Mouse (Mus musculus) kidney, embryonic 16.5 days (tissue): ENCODE measurements around the gene Rhobtb3. TPM values are rescaled to one million over a fixed set of nuclear protein-coding genes. Genes with fewer than 3 reads are reported as not detected.

ENCODE experiments used
- ATAC-seq: fragments of 200-750 bp; cut with Nextera tagmentation; 2 replicates; pipeline ENCODE4 v1.8.0; 2017; ENCODE audit warnings: moderate TSS enrichment; ENCODE audit not compliant: low FRiP score, low TSS enrichment
- H3K27ac ChIP-seq: fragments of 300-500 bp; sonication (generic); 2 replicates; pipeline ENCODE4 v1.5.1; 2014; ENCODE audit warnings: low read length
- H3K27me3 ChIP-seq: fragments of 300-500 bp; sonication (generic); 2 replicates; pipeline ENCODE4 v1.6.1; 2014; ENCODE audit warnings: low read length, control low read depth, mixed read lengths; ENCODE audit not compliant: insufficient read depth
- H3K36me3 ChIP-seq: fragments of 300-500 bp; sonication (generic); 2 replicates; pipeline ENCODE4 v1.6.1; 2014; ENCODE audit warnings: low read length, control low read depth, mixed read lengths; ENCODE audit not compliant: insufficient read depth
- H3K4me1 ChIP-seq: fragments of 300-500 bp; sonication (generic); 2 replicates; pipeline ENCODE4 v1.6.1; 2014; ENCODE audit warnings: low read length, control low read depth, mixed read lengths; ENCODE audit not compliant: insufficient read depth
- H3K4me2 ChIP-seq: fragments of 300-500 bp; sonication (generic); replicated peaks from 2 replicates; pipeline ENCODE4 v1.6.1; 2014; ENCODE audit warnings: low read depth, low read length
- H3K4me3 ChIP-seq: fragments of 300-500 bp; sonication (generic); 2 replicates; pipeline ENCODE4 v1.5.1; 2014; ENCODE audit warnings: mild to moderate bottlenecking, low read length
- H3K9ac ChIP-seq: fragments of 300-500 bp; sonication (generic); replicated peaks from 2 replicates; pipeline ENCODE4 v1.6.1; 2014; ENCODE audit warnings: low read length
- H3K9me3 ChIP-seq: fragments of 300-500 bp; sonication (generic); 2 replicates; pipeline ENCODE4 v1.6.1; 2016; ENCODE audit warnings: low read length, control low read depth
- WGBS: fragments of 180-500 bp; shearing (Covaris S2); extraction: QIAGEN DNeasy Blood & Tissue Kit; methylation state at CpG from one replicate; pipeline ENCODE4 v1.1.7; 2014; 5-methylcytosine and 5-hydroxymethylcytosine counted together
- polyA plus RNA-seq: library from polyadenylated mRNA; unstranded; fragments of >200 nt; fragmentation: Nextera tagmentation; extraction: Ambion mirVana; gene quantifications from 2 replicates; pipeline ENCODE4 v1.2.1, GENCODE M21; 2015

Rhobtb3 gene
- polyA plus RNA-seq, result 31.2 and 32.0 TPM in 2 replicates

DNA sequence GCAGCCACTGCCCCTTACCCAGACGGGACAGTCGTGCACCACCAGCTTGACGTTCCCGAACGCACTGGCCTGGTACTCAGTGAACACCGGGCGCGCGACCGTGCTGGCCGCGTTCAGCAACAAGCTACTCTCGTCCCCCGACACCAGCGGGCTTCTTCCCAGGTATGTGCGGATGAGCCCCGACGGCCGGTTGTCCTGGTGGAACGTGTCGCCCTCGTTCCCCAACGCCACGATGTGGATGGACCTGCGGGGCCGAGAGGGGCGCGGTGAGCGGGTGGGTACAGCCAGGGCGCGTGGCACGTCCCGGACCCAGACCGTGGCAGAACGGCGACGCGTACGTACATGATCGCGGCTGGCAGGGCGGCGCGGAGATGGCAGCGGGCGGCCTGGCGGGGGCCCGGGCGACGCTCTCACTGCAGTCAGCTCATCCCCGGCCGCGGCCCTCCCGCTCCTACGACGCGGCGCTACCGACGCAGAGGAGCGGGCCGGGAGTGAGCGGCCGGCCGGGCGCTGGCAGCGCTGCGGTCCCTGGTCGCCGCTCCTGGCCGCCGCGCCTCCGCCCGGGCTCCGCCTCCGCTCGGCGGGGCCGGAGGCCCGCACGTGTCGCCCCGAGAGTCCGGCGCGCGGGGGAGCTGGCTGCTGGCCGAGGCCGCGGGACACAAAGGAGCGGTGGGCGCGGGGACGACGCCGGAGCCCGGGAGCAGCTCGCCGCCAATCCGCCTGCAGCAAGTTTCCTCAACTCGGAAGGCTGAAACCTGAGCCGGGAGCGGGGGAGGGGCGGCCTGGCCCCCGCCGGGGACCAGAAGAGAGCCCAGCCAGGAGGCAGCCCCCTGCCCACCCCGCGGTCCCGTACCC is at the start of gene Rhobtb3:
TSS of gene Rhobtb3 (minus strand) at position 737 of the 855 bp plus-strand sequence.
- under 1% methylated on average over 98 of the region's 110 CpGs for WGBS
- peak; percentile 95 for ATAC-seq
- peak within 1 kb of the TSS; percentile 88 for H3K4me3 ChIP-seq

DNA sequence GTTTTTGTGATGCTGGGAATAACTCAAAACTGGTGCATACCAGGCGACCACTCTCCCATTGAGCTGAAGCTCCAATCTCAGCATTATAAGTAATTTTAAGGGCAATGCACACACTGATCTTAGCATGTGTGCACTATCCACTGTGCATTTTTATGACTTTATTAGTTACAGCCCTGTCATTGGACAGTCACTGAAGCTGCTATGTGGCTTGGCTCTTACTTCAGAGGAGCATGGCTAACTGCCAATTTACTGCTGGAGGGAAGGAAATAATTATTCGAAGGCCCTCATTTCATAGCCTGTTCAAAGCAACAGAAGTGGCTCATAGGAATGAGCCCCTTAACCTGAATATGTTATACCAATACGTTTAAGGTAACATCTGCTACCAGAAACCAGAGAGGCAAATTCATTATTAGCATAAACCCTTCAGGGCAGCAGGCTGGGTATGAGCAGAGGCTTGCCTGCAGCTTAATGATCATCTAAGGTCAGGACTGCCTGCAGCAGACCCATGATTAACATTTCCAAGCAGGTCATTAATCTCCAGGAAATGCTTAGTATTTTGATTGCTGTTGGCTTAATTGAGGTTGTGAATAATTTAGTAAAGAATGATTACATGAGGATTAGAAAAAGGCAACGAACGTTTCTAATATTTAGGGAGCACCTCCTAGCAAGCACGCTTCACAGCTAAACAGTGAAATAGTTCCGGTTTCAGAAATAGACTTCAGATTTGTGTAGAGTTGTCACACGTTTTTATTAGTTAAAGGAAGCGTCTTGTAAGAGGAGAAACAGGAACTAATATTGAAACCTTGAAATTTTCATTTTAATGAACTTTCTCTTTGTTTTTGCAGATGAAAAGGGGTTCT is 48.7 kb upstream of the Rhobtb3 start:
- 31% methylated on average over 9 of the region's 9 CpGs for WGBS
- Histone ChIP-seq H3K9ac (no peak overlapping the region), H3K27ac (peak overlapping the region; percentile 34), H3K4me3 (no peak overlapping the region), H3K27me3 (no peaks in the 10 kb centered on the region), H3K36me3 (peaks cover 3% of the 10 kb centered on the region; the same call in 1 of the 2 replicates), H3K9me3 (peaks cover 8% of the 10 kb centered on the region), H3K4me1 (no peaks in the 10 kb centered on the region), H3K4me2 (no peak overlapping the region; the same call in 1 of the 2 replicates)
- ATAC-seq, result peak; percentile 96

More for the DNA sequence above, at the start of gene Rhobtb3:
- H3K9me3 ChIP-seq, result no peaks in the 10 kb centered on the region
- H3K9ac ChIP-seq, result peak within 1 kb of the TSS; percentile 96
- peak within 1 kb of the TSS; percentile 99 for H3K27ac ChIP-seq
- H3K4me1 ChIP-seq, result peaks cover 14% of the 10 kb centered on the region
- H3K27me3 ChIP-seq, result no peaks in the 10 kb centered on the region
- H3K36me3 ChIP-seq, result peaks cover 6% of the 10 kb centered on the region
- H3K4me2 ChIP-seq, result peak within 1 kb of the TSS; percentile 67

DNA sequence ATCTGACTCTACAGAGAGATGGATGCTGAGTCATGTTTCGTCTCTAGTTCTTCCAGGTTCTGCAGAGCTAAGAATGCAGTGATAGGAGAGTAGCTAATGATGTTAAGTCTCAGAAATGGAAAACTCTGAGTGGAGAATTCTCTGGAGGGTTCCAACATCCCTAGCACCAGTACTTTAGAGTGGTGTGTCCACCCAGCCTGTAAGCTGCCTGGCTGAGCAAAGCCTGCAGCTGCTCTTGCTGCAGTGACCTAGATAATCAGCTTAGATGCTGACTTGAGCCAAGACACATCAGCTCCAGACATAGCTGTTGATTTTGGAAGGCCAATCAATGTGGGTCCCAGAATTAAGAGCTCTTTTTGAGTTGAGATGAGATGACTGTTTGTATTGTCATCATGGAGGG is 44.4 kb upstream of the Rhobtb3 start:
- Histone ChIP-seq H3K27me3 (no peaks in the 10 kb centered on the region), H3K36me3 (no peaks in the 10 kb centered on the region), H3K4me2 (no peak overlapping the region), H3K9me3 (no peaks in the 10 kb centered on the region), H3K9ac (no peak overlapping the region), H3K4me3 (no peak overlapping the region), H3K4me1 (no peaks in the 10 kb centered on the region), H3K27ac (no peak overlapping the region)
- no peak for ATAC-seq
- 87% methylated on average over 1 of the region's 1 CpGs for WGBS

DNA sequence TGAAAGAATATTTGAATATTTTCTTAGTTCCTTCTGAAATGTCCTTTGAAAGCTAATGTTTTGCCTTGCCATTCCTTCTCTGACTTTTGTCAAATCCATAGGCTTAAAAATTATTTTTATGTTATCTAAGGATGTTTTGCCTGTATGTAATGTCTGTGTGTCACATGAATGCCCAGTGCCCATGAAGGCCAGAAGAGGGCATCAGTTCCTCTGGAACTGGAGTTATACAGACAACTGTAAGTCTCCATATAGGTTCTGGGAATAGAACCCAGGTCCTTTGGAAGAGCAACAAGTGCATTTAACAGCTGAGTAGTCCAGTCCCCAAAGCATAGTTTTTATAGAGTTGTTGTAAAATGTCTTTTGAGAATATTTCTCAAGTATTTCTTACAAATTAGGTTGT is 38.2 kb upstream of the Rhobtb3 start:
- Histone ChIP-seq H3K27me3 (no peaks in the 10 kb centered on the region), H3K27ac (no peak overlapping the region), H3K4me3 (no peak overlapping the region), H3K9ac (no peak overlapping the region), H3K4me2 (no peak overlapping the region), H3K4me1 (no peaks in the 10 kb centered on the region), H3K36me3 (no peaks in the 10 kb centered on the region), H3K9me3 (no peaks in the 10 kb centered on the region)
- ATAC-seq, result no peak

DNA sequence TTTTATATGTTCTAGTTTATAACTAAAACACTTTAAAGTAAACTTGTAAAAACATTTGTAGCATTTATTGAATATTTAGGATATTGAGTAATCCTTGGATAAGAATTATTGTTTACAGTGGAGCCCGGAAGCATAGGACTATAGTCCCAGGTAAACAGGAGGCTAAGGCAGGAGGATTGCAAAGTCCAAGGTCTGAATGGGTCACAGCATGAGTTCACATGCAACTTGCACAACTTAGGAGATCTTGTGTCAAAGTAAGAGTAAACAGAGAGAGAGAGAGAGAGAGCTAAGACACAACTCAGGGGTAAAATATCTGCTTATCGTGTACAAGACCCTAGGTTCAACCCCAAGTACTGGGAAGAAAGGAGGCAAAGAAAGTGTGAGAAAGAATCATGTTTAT is 32.9 kb upstream of the Rhobtb3 start:
- no peak for ATAC-seq
- Histone ChIP-seq H3K4me2 (no peak overlapping the region), H3K4me3 (no peak overlapping the region), H3K9ac (no peak overlapping the region), H3K4me1 (no peaks in the 10 kb centered on the region), H3K9me3 (no peaks in the 10 kb centered on the region), H3K36me3 (no peaks in the 10 kb centered on the region), H3K27ac (no peak overlapping the region), H3K27me3 (no peaks in the 10 kb centered on the region)
- WGBS, result 87% methylated on average over 2 of the region's 2 CpGs

DNA sequence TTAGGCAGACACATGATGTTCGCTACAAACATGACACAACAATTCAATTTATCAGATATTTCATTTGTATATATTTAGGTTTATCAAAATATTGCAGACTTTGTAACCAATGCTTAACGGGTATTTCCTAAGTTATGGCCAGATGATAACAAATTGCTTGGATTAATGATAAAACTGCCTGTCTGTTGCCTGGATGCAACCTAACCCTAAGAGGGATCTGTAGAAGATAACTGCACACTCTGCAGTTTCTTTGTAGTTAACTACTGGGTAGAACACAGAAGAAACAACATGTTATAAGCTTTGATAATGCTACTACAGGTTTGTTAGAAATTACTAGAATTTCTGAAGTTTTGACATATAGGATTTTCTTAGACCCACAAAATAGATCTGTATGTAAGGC is 32.5 kb upstream of the Rhobtb3 start:
- Histone ChIP-seq H3K9me3 (no peaks in the 10 kb centered on the region), H3K4me3 (no peak overlapping the region), H3K4me1 (no peaks in the 10 kb centered on the region), H3K4me2 (no peak overlapping the region), H3K36me3 (no peaks in the 10 kb centered on the region), H3K27ac (no peak overlapping the region), H3K9ac (no peak overlapping the region), H3K27me3 (no peaks in the 10 kb centered on the region)
- ATAC-seq, result no peak
- WGBS, result 87% methylated on average over 2 of the region's 2 CpGs

DNA sequence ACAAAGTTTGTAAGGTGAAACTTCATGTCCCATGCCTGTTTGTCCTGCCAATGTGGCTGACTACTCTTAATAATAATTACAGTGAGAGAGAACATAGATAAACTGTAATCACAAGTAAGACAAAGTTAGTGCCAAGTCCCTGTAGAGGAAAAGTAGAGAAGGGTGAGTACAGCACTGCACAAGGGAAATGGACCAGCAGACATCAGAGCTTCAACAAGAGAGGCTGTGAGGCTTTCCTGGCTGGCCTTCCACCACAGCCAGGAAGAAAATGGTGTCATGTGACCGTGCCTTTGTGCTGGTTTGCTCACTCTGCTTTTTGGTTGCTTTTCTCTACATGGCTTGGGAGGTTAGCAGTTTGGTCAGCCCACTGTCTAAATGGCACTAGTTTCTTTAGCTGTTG is 31.9 kb upstream of the Rhobtb3 start:
- H3K27ac ChIP-seq, result no peak overlapping the region
- H3K4me2 ChIP-seq, result no peak overlapping the region
- no peaks in the 10 kb centered on the region for H3K9me3 ChIP-seq
- H3K27me3 ChIP-seq, result no peaks in the 10 kb centered on the region
- no peak for ATAC-seq
- no peaks in the 10 kb centered on the region for H3K4me1 ChIP-seq
- no peak overlapping the region for H3K4me3 ChIP-seq
- H3K9ac ChIP-seq, result no peak overlapping the region
- no peaks in the 10 kb centered on the region for H3K36me3 ChIP-seq
- WGBS, result 76% methylated on average over 1 of the region's 1 CpGs

DNA sequence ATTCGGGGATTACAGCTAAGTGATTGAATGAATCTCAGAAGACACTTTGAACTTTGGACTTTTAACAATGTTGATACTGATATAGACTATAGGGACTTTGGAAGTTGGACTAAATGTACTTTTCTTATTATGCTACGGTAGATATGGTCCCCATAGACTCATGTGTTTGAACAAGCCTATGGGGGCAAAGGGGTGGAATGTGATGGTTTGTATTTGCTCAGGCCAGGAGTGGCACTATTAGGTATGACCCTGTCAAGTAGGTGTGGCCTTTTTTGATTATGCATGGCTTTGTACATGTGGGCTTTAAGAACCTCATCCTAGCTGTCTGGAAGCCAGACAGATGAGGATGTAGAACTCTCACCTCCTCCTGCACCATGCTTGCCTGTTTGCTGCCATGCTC is 30.8 kb upstream of the Rhobtb3 start:
- Histone ChIP-seq H3K27ac (no peak overlapping the region), H3K9ac (no peak overlapping the region), H3K36me3 (no peaks in the 10 kb centered on the region), H3K27me3 (no peaks in the 10 kb centered on the region), H3K9me3 (no peaks in the 10 kb centered on the region), H3K4me3 (no peak overlapping the region), H3K4me1 (no peaks in the 10 kb centered on the region), H3K4me2 (no peak overlapping the region)
- WGBS, result 66% methylated on average over 2 of the region's 2 CpGs
- no peak for ATAC-seq

DNA sequence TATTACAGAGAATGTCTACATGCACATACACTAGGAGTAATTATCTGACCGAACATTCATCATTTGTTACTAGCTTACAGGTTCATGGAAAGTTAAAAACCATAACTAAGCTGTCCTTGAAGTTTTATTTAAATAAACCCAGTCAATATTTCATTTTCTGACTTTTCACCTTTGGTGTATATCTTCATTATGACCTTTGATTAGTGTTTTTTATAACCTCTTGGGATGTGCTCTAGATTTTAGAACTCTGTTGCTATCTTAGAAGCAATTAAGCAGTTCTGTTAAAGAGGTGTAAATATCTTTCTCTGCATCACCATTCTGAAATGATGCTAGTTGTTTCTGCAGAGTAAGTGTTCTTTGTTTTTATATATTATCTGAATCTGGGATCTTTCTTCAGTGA is 23.1 kb upstream of the Rhobtb3 start, which contains the start of gene Spata9:
TSS of gene Spata9 (plus strand) at position 301 of the 400 bp plus-strand sequence.
- no peak for ATAC-seq
- H3K4me3 ChIP-seq, result no peak within 1 kb of the TSS
- no peaks in the 10 kb centered on the region for H3K36me3 ChIP-seq
- H3K9me3 ChIP-seq, result 0 out of 2 replicates have a peak, but pooled peaks cover 3% of the 10 kb centered on the region
- H3K4me2 ChIP-seq, result no peak within 1 kb of the TSS
- H3K4me1 ChIP-seq, result no peaks in the 10 kb centered on the region
- no peak within 1 kb of the TSS for H3K9ac ChIP-seq
- WGBS, result 77% methylated on average over 1 of the region's 1 CpGs
- no peaks in the 10 kb centered on the region for H3K27me3 ChIP-seq
- H3K27ac ChIP-seq, result no peak within 1 kb of the TSS
